Mouse (Mus musculus) T-cell, adult 2 months (primary cell): ENCODE measurements around the gene Mmp24.
"Not testable (repeated sequence)": the region's sequence is repeated elsewhere in the genome, so short reads cannot be mapped to it uniquely, and the experiment has no call there.

Source experiments
- DNase-seq: peaks from one replicate; pipeline ENCODE4 v3.0.0; 2022; ENCODE audit warnings: low spot score

Gene Mmp24

DNA sequence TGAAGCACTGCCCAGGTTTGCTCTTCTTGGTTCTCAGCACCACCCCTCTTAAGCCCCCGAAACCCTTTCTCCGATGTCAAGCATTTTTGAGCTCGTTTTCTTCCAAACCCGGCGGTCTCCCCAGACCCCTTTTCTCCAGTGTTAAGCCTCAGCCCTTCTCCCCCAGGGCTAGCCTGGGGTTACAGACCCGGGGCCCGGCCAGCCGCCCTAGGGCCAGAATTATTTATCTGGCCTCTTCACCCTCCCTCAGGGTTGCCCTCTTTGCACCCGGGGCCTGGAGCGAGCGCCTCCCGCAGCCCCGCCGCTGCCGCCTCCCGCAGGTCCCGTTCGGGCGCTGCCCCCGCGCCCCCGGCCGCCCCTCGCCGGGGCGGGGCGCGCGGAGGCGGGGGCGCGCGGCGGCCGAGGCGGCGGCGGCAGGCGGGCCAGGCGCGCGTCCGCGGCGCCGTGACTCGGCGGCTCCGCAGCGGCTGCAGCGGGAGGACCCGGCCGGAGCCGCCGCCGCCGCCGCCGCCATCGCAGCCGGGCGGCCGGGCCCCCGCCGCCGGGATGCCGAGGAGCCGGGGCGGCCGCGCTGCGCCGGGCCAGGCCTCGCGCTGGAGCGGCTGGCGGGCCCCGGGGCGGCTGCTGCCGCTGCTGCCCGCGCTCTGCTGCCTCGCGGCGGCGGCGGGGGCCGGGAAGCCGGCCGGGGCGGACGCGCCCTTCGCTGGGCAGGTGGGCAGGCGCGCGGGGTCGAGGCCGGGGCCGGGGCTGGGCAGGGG, at the start of gene Mmp24:
Mmp24 (plus strand) TSS at position 416 of the 758 bp plus-strand sequence.
- DNase-seq = no peak

- DNase-seq = no peak
Measured at GRCm38 (mm10) chr2:155726302-155726701, 48.8 kb upstream of the Mmp24 start.

GRCm38 (mm10) chr2:155727764-155728395, 47.3 kb upstream of the Mmp24 start:
- no peak for DNase-seq

- DNase-seq = peak; percentile 2
Measured at GRCm38 (mm10) chr2:155728742-155729141, 46.4 kb upstream of the Mmp24 start.

GRCm38 (mm10) chr2:155729158-155729645, 45.9 kb upstream of the Mmp24 start, which contains the start of gene Edem2:
Edem2 (minus strand) TSS chr2:155729475.
- DNase-seq = peak; percentile 96

DNA sequence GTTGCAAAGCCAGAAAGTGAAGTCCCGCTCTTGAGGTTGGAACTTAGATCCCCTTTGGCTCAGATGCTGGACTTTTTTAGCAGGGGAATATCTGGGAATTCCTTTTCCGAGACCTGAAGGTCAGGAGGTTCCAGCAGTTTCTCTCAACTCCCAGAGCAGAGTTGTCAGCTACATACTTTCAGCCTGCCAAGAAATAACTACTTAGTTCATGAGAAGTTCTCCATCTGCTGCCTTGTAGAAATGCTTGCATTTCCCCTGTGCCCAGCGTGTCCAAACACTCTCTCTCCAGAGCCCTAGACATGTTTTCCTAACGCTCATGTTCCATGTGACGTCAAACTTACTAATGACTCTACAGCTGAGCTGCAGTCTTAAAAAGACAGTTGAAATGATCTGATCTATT, 40.1 kb upstream of the Mmp24 start:
- no peak for DNase-seq

DNA sequence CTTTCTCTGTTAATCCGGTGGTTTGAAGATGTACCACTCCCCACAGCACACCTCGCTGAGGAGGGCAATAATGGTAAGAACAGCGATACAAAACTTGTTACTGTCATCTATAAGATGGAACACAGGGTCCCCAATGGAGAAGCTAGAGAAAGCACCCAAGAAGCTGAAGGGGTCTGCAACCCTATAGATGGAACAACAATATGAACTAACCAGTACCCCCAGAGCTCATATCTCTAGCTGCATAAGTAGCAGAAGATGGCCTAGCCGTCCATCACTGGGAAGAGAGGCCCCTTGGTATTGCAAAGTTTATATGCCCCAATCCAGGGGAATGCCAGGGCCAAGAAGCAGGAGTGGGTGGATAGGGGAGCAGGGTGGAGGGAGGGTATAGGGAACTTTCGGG, 39.4 kb upstream of the Mmp24 start, which contains the start of gene Gm17581:
Gm17581 (minus strand) TSS at position 101 of the 400 bp plus-strand sequence.
- DNase-seq = not testable (repeated sequence)

DNA sequence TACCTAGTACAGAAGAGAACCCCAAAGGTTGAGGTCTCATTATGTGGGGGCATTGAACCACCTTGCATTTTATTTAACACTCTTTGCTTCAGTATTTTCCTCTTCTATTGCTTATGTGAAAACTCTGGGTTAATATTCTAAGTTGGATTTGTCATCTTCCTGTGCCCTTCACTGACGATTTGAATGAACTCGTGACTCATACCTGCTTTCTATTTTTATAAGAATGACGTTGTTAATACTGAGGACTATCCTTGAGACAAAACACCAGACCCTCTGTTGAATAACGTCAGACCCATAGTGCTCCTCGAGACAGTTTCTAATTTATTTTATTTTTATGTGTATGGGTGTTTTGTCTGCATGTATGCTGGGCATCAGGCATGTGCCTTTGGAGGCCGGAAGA, 38.2 kb upstream of the Mmp24 start:
- no peak for DNase-seq

GRCm38 (mm10) chr2:155737803-155738202, 37.3 kb upstream of the Mmp24 start:
- DNase-seq = no peak

DNA sequence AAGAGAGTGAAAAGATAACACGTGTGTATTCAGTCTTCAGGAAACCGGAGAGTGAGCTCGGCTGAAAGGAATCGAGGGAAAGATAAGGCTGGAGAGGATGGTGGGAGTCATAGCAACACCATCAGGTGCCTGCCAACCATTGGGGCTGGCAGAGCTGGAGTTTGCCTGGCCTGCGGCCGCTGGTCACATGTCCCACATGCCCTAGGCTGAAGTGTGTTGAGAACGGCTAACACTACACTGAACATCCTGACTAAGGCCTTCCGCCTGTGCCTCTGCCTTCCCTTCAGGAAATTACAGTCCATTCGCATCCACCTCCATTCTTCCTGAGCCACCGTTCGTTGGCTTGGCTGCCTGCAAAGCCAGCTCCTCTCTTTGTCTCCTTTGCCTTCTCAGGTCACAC, 32.9 kb upstream of the Mmp24 start:
- DNase-seq = no peak

GRCm38 (mm10) chr2:155742931-155743337, 32.2 kb upstream of the Mmp24 start:
- DNase-seq = no peak

- DNase-seq = no peak
Measured at GRCm38 (mm10) chr2:155743351-155743750, 31.8 kb upstream of the Mmp24 start.

- DNase-seq = no peak
Measured at GRCm38 (mm10) chr2:155745487-155745886, 29.7 kb upstream of the Mmp24 start.

DNA sequence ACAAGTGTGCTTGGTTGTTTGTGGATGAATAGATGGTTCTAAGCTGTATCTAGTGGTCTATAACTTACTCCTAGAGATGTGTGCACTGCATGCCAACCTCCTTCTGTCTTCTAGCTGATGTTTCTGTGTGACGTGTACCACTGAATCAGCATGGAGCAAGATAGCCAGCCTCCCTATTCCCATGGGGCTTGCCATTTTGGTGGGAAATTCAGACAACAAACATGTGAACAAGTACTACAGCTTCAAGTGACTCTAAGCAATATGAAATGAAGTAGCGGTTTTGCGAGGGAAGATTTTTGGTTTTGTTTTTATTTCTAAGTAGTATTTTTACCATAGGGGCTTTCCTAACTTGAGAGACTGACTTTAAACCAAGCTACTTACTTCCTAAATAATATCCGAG, 25.7 kb upstream of the Mmp24 start:
- DNase-seq = no peak

GRCm38 (mm10) chr2:155751014-155751786, 23.9 kb upstream of the Mmp24 start, which contains the start of gene Procr:
Procr (plus strand) TSS chr2:155751117.
- DNase-seq = no peak

DNA sequence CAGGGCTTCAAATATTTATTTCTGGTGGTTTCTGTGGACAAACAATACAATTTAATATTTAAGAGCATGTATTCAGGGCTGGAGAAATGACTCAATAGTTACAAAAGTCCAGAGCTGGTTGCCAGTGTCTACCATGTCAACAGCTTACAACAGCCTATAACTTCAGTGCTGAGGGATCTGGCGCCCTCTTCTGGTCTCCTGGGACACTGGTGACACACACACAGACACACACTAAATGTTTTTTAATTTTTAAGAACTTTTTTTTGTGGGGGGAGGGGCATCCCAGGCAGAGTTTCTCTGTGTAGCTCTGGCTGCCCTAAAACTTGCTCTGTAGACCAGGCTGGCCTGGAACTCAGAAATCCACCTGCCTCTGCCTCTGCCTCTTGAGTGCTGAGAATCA, 19.4 kb upstream of the Mmp24 start:
- peak; percentile 40 for DNase-seq

DNA sequence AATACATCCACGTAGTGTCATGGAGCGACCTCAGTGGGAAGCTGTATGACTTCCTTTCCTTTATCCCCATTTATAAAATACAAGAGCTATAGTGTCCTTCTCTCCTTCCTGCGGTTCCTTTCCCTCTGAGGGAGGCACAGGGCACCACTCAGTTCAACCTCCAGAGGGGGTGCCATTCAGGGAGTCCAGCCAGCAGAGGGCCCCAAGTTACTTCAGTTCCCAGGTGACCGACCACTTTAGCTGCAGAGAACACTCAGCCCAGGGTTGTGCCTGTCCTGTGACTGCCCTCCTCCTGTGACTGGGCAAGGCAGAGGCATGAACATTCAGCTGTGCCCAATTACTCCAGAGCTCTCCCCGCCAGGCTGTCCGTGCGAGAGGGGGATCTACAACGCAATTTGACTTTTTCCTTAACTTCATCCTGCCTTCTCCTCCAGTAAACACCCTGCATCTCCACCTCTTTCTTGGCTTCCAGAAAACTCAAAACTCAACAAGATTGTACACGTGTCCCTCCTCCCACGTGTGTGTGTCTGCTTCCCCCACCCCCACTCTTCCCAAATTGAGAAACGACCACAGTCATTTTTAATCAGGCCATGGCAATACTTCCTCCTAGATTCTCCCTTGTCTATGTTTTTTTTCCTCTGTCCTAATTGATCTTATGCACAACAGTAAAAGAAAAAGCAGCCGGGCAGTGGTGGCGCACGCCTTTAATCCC, 18.1 kb upstream of the Mmp24 start:
- no peak for DNase-seq

- peak; percentile 78 for DNase-seq
Measured at GRCm38 (mm10) chr2:155764679-155765418, 10.3 kb upstream of the Mmp24 start.

DNA sequence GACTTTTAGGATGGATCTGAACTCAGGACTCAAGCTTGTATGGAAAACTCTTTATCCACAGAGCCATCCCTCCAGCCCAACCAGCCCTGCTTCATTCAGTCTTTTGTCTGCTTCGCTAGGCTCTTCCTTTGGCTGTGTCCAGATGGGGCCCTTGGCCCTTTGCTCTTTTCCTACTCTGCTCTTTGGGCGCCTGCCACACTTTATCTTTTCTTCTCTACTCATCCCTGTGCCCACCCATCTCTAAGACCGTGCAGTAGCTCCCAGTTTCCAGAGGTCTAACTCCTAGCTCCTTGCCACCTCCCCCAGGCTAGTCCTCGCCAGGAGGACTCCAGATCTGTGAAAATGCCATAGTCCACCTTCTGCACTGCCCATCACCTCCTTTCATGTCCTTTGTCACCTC, 1.5 kb upstream of the Mmp24 start:
- no peak for DNase-seq

GRCm38 (mm10) chr2:155774261-155774926, 748 bp upstream of the Mmp24 start:
- DNase-seq = no peak
